32 mouse cellular contexts compared by ENCODE assay signal in genomic region chr6:65472455-65472854, GRCm38 (mm10). TPM values are rescaled to one million over a fixed set of nuclear protein-coding genes. Genes with fewer than 3 reads are reported as not detected.
"Had no signal": no experiment of that assay in that cellular context is flagged by ENCODE, and none has a peak within 500 bp of the region (broad histone marks: within the 10 kb centered on the region; RNA-seq: fewer than 3 reads in every experiment).

No protein-coding gene starts in this region.

- DNase-seq: gastrocnemius, postnatal 14 days; heart, adult 18-20 months; heart, postnatal 10 days; heart, postnatal 4 days; kidney, adult 18-20 months; kidney, adult 8-10 months; kidney, postnatal 10 days; kidney, postnatal 25 days; kidney, postnatal 4 days; layer of hippocampus, adult 9-11 months; layer of hippocampus, postnatal 36 days; left cerebral cortex, postnatal 4 days had no signal

- H3K27me3 ChIP-seq: heart, embryonic 12.5 days; hindbrain, embryonic 12.5 days; intestine, embryonic 15.5 days; limb, embryonic 13.5 days; limb, embryonic 15.5 days; liver, embryonic 12.5 days had no signal

- H3K9me3 ChIP-seq: heart, embryonic 12.5 days; hindbrain, embryonic 10.5 days; hindbrain, embryonic 12.5 days; intestine, embryonic 15.5 days; limb, embryonic 13.5 days; limb, embryonic 15.5 days; liver, embryonic 12.5 days had no signal

- H3K4me1 ChIP-seq: hindbrain, embryonic 10.5 days; hindbrain, embryonic 12.5 days; intestine, embryonic 15.5 days; limb, embryonic 13.5 days; limb, embryonic 15.5 days; liver, embryonic 12.5 days had no signal

- H3K27ac ChIP-seq: hindbrain, embryonic 10.5 days; hindbrain, embryonic 12.5 days; hindbrain, embryonic 14.5 days; intestine, embryonic 15.5 days; limb, embryonic 13.5 days; limb, embryonic 15.5 days; liver, embryonic 12.5 days; liver, embryonic 14.5 days had no signal

- H3K4me2 ChIP-seq: heart, embryonic 12.5 days; hindbrain, embryonic 12.5 days; hindbrain, embryonic 14.5 days; intestine, embryonic 15.5 days; limb, embryonic 13.5 days; limb, embryonic 15.5 days; liver, embryonic 12.5 days had no signal

- H3K9ac ChIP-seq: heart, embryonic 12.5 days; hindbrain, embryonic 12.5 days; hindbrain, embryonic 14.5 days; intestine, embryonic 15.5 days; limb, embryonic 13.5 days; limb, embryonic 15.5 days; liver, embryonic 12.5 days; liver, embryonic 14.5 days had no signal

- H3K4me3 ChIP-seq: heart, embryonic 12.5 days; hindbrain, embryonic 10.5 days; hindbrain, embryonic 12.5 days; intestine, embryonic 15.5 days; limb, embryonic 13.5 days; limb, embryonic 15.5 days; liver, embryonic 12.5 days had no signal

- H3K36me3 ChIP-seq: heart, embryonic 12.5 days; hindbrain, embryonic 10.5 days; hindbrain, embryonic 12.5 days; intestine, embryonic 15.5 days; limb, embryonic 13.5 days; limb, embryonic 15.5 days; liver, embryonic 12.5 days had no signal

RNA-seq across cellular contexts. Expression of gene Tnip3, which starts 52.7 kb away (rescaled TPM):
- total RNA-seq: gastrocnemius, adult 18-20 months; gastrocnemius, adult 8-10 months; gastrocnemius, postnatal 14 days; layer of hippocampus, adult 8-10 months; layer of hippocampus, postnatal 14 days; layer of hippocampus, postnatal 36 days; left cerebral cortex, adult 8-10 months; left cerebral cortex, postnatal 10 days; left cerebral cortex, postnatal 4 days had no signal
- polyA plus RNA-seq: hindbrain, embryonic 10.5 days; hindbrain, embryonic 12.5 days; hindbrain, embryonic 14.5 days; hindbrain, embryonic 16.5 days; kidney, embryonic 14.5 days; limb, embryonic 11.5 days; liver, adult 2 months; liver, embryonic 16.5 days had no signal
